Mouse (Mus musculus): Measurements from ENCODE around the gene Ttll3.
A peak's percentile ranks its signal among the peaks of the same experiment; 100 is the strongest.

The Ttll3 gene

DNA sequence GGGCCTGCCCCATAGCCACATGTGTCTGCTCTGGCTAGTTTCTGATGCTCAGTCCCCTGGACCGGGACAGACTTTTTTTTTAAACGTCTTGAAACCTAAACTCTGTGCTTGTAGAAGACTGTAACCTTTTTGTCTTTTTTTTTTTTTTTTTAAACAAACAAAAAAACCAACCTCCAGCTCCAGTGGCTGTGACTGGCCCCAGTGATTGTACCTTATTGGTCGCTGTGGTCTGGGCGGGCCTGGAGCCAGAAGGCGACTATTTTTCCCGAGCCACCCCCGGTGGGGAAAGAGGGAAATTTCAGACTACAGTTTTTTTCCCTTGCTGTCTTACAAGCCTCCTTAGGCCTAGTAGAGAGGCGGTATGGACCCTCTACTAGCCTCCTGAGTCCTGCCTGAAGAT is at the start of gene Ttll3:
TSS of gene Ttll3 (plus strand) at position 301 of the 400 bp plus-strand sequence.
- peak; percentile 60 for DNase-seq (ENCODE audit: low read depth, low spot score)

- no peak for DNase-seq (ENCODE audit: low read depth, low spot score)
These were observed 47.5 kb upstream of the Ttll3 start for GRCm38 (mm10) chr6:113341574-113341973.

GRCm38 (mm10) chr6:113342297-113342696 is 46.8 kb upstream of the Ttll3 start:
- DNase-seq (ENCODE audit: low read depth, low spot score) = no peak

- peak; percentile 84 for DNase-seq (ENCODE audit: low read depth, low spot score)
These were observed 45.6 kb upstream of the Ttll3 start, which contains the start of gene Camk1 for GRCm38 (mm10) chr6:113343177-113344092. Gene Camk1 (minus strand): TSS chr6:113343984.

DNA sequence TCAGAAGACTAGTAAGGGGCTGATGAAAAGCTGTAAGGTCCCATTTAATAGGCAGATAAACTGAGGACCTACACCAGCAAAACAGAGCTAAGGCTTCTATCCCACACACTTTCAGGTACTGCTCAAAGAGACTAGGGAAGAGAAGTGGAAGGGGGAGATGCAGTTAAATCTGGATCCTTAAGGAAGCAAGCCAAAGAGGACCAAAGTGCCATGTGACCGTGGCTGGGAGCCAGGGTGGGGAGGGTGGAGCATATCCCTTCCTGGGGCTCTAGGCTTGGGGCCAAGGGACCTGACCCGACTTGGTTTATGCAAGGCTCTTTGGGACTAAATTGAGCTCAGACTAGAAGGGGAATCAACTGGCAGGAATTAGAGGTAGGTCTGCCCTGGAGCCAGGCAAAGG is 44.7 kb upstream of the Ttll3 start:
- DNase-seq (ENCODE audit: low read depth, low spot score) = peak; percentile 68

DNA sequence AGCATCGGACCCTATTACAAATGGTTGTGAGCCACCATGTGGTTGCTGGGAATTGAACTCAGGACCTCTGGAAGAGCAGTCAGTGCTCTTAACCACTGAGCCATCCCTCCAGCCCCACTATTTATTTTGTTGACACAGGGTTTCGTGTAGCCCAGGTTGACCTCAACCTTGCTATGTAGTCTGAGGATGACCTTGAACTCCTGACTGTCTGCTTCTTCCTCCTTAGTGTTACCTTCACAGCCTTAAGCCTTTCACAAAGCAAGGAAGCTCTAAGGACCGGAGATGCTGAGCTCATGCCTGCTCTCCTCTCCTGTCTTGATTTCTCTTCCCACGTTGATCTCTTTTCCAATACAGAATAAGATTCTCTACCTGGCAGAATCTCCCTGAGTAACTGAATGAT is 42.2 kb upstream of the Ttll3 start:
- no peak for DNase-seq (ENCODE audit: low read depth, low spot score)

- no peak for DNase-seq (ENCODE audit: low read depth, low spot score)
These were observed 38.5 kb upstream of the Ttll3 start for GRCm38 (mm10) chr6:113350538-113350937.

GRCm38 (mm10) chr6:113351161-113351560 is 37.9 kb upstream of the Ttll3 start:
- DNase-seq (ENCODE audit: low read depth, low spot score) = no peak

DNA sequence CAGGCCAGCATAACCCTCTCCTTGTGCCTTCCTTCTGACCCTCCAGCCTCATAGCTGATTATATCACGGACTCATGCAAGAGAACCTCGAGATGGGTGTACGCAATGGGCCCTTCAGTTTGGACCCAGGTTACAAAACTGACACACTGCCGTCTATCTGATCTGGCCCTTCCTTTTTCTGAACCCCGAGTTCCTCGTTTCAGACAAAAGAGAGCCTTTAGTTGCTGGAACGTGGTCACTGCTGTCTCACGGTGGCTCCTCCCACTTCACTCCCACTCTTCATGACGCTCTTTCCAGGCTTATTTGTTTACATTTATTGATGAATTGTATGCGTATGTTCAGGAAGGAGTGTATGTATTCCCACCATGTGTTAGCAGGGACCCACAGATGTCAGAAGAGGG is 37.4 kb upstream of the Ttll3 start:
- DNase-seq (ENCODE audit: low read depth, low spot score) = no peak

DNA sequence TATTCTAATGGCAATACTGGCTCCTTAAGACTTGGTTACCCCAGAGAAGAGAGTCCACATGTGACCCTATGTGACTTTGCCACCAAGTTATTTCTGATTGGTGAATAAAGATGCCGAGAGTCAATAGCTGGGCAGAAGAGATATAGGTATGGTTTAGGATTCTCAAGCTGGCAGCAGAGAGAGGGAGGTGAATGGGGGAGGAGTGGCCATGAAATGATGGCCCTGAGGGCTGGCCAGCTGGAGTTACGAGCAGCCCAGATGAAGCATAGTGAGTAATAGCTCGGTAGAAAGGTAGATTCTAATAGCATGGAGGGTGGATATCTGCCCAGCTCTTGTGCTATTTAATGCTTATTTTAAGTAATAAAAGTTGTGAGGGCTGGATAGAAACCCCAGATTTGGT is 36.2 kb upstream of the Ttll3 start:
- no peak for DNase-seq (ENCODE audit: low read depth, low spot score)

GRCm38 (mm10) chr6:113353696-113354095 is 35.4 kb upstream of the Ttll3 start:
- no peak for DNase-seq (ENCODE audit: low read depth, low spot score)

DNA sequence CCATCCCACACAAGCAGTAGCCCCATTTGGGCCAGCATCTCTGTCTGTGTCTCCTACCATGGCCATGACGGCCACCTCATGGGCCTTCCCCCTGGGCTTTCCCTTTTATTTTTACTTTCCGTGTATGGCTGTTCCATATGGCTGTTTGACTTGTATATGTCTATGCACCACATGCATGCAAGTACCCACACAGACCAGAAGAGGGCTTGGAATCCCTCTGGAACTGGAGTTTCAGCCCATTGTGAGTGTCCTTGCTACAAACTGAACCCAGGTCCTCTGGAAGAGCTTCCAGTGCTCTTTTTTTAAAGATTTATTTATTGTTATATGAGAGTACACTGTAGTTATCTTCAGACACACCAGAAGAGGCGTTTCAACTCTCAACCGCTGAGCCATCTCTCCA is 27.6 kb upstream of the Ttll3 start:
- peak; percentile 52 for DNase-seq (ENCODE audit: low read depth, low spot score)

GRCm38 (mm10) chr6:113362241-113362640 is 26.8 kb upstream of the Ttll3 start:
- DNase-seq (ENCODE audit: low read depth, low spot score) = peak; percentile 82

DNA sequence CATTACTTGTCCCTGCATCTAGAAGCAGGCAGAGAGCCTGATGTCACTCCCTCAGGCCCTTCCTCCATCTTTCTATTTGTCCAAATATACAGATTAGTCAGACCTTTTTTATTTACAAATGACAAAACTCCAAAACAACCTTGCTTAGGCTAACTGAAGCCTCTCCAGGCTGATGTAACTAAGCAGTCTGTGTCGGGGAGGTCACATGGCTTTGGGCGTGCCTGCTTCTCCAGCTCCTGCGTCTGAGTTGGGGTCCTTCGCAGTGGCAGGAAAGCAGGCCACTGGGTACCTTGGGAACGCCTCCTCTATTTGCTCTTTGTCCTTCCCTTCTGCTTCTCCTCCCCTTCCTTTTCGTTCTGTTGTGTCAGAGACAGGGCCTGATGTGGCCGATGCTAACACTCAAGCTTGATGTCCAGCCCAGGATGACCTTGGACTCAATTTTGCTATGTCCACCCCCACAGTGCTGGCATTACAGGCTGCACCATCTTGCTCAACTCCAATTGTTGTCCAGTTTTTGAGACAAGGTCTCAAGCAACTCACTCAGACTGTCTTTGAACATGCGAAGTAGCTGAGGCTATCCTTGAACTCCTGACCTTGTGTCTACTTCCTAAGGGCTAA is 24.4 kb upstream of the Ttll3 start:
- peak; percentile 47 for DNase-seq (ENCODE audit: low read depth, low spot score)

GRCm38 (mm10) chr6:113366639-113367038 is 22.4 kb upstream of the Ttll3 start:
- no peak for DNase-seq (ENCODE audit: low read depth, low spot score)

- no peak for DNase-seq (ENCODE audit: low read depth, low spot score)
These were observed 21.5 kb upstream of the Ttll3 start for GRCm38 (mm10) chr6:113367574-113367973.

DNA sequence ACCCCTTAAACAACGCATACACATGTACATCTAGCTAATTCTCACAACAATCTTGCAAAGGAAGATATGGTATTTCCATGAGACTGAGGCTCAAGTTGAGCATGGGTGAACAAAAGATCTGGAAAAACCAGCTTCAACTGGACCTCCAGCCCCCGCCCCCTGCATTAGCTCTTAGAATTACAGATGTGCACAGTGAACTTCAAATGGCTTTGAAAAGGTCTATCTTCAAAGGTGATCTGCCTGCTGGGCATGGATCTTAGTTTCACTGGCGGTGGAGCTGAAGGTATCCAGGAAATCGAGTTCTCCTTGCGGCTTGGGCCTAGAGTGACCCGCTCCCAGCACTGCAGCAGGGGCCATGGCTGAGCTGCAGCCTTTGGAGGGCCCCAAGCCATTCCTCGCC is 20.9 kb upstream of the Ttll3 start:
- no peak for DNase-seq (ENCODE audit: low read depth, low spot score)

GRCm38 (mm10) chr6:113368577-113368976 is 20.5 kb upstream of the Ttll3 start:
- DNase-seq (ENCODE audit: low read depth, low spot score) = no peak

DNA sequence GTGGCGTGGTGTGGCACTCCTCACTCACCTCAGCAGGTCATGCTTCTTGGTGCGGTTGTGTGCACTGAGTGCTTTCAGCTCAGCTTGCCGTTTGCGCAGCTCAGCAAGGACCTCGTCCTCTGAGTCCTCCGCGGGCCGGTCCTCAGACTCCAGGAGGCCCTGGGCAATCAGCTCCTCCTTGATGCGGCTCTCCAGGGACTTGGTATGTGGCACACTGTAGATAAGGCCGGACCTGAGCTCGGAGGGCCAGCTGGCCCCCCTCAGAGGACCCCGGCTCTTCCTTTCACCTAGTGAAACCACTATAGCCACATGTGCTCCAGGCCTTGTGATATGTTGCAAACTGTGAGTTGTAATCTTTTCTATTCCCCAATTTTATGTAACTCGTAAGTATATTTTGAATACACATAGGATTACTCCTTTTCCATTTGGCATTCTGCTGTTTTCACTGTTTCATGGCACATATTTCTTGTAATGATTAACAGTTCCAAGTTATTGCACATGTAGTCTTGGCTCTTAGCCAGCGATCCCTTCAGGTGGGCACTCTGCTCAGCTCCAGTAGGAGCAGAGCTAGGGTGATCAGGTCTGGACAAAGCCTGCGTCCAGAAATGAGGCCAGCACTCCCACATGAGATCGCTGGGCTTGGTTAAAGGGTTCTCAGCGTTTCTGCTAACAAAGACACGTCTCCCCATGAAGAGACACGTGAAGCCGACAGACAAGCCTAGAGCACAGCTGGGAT is 18.7 kb upstream of the Ttll3 start:
- no peak for DNase-seq (ENCODE audit: low read depth, low spot score)

DNA sequence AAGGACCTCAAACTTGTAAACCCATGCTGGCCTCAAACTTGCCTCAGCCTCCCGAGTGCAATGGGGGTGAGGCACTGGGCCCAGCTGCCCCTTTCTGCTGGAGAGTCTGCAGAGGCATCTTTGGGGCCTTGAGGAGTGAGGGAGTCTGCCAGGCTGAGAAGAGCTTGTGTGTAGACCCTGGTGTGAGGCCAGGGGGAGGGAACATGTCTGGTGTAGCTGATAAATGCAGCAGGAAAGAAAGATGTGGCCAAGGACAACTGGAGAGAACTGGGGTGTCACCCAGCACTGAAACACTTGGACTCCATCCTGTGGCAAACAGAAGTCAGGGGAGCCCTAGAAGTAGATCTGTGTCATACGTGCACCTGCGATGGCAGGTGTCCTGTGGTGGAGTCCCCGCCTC is 15.6 kb upstream of the Ttll3 start:
- no peak for DNase-seq (ENCODE audit: low read depth, low spot score)

GRCm38 (mm10) chr6:113377172-113377495 is 11.9 kb upstream of the Ttll3 start:
- no peak for DNase-seq (ENCODE audit: low read depth, low spot score)

Measured in 3T3-L1 (cell line).